Mouse (Mus musculus) myocyte (in vitro differentiated cells): Measurements from ENCODE around the gene Gamt.

Source experiments
- CEBPB ChIP-seq: IDR thresholded peaks from 2 replicates; pipeline ENCODE4 v1.6.1; 2011; ENCODE audit warnings: mild to moderate bottlenecking, moderate library complexity; ENCODE audit not compliant: poor library complexity, insufficient read depth, severe bottlenecking
- E2F4 ChIP-seq: IDR thresholded peaks from one replicate; pipeline ENCODE4 v1.6.1; 2011; ENCODE audit warnings: mild to moderate bottlenecking, control low read depth, moderate library complexity; ENCODE audit not compliant: insufficient read depth
- MAX ChIP-seq: IDR thresholded peaks from one replicate; pipeline ENCODE4 v1.6.1; 2011; ENCODE audit warnings: low read depth, mild to moderate bottlenecking, control low read depth
- MYOD1 ChIP-seq, 3 experiments: IDR thresholded peaks; one replicate each; pipeline ENCODE4 v1.6.1; 2011; ENCODE audit warnings: control low read depth in 2 of 3, low read depth in 2 of 3, mild to moderate bottlenecking in 2 of 3, moderate library complexity in 1 of 3; ENCODE audit not compliant: insufficient read length in 2 of 3, control insufficient read depth in 1 of 3
- MYOG ChIP-seq, 3 experiments: IDR thresholded peaks; one replicate each; pipeline ENCODE4 v1.6.1; 2011; ENCODE audit warnings: control low read depth in 2 of 3, low read depth in 2 of 3, mild to moderate bottlenecking in 2 of 3; ENCODE audit not compliant: insufficient read length in 2 of 3, control insufficient read depth in 1 of 3, insufficient read depth in 1 of 3
- POLR2A ChIP-seq: IDR thresholded peaks from one replicate; pipeline ENCODE4 v1.6.1; 2011; ENCODE audit warnings: low read depth, mild to moderate bottlenecking, control low read depth, moderate library complexity; ENCODE audit not compliant: insufficient read length
- POLR2AphosphoS2 ChIP-seq: IDR thresholded peaks from one replicate; pipeline ENCODE4 v1.6.1; 2011; ENCODE audit warnings: low read depth, control low read depth; ENCODE audit not compliant: insufficient read length
- REST ChIP-seq: IDR thresholded peaks from one replicate; pipeline ENCODE4 v1.6.1; 2011; ENCODE audit warnings: mild to moderate bottlenecking, control low read depth, moderate library complexity; ENCODE audit not compliant: insufficient read depth, insufficient read length
- SRF ChIP-seq: IDR thresholded peaks from one replicate; pipeline ENCODE4 v1.6.1; 2011; ENCODE audit warnings: low read depth; ENCODE audit not compliant: control insufficient read depth, insufficient read length
- TCF12 ChIP-seq: IDR thresholded peaks from one replicate; pipeline ENCODE4 v1.6.1; 2011; ENCODE audit warnings: mild to moderate bottlenecking, control low read depth; ENCODE audit not compliant: poor library complexity, insufficient read depth, severe bottlenecking
- USF1 ChIP-seq: IDR thresholded peaks from one replicate; pipeline ENCODE4 v1.6.1; 2011; ENCODE audit warnings: low read depth, mild to moderate bottlenecking, control low read depth, moderate library complexity

DNA sequence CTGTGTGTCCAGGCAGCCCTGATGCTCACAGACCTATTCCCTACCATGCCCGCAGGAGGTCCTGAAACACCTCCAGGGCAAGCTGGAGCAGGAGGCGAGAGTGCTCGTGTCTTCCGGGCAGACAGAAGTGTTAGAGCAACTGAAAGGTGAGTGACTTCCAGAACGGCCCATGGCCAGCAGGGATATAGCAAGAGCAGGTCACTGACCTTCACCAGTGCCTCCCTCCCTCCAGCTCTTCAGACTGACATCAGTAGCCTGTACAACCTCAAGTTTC, 41.2 kb upstream of the Gamt start:
- TF ChIP-seq POLR2A (no peak), CEBPB (no peak), E2F4 (no peak), TCF12 (no peak), SRF (no peak), MYOG (IDR thresholded peaks at IDR 0.05; ENCODE audit: control insufficient read depth in 1 of 3, insufficient read depth in 1 of 3, insufficient read length in 2 of 3, low read depth in 2 of 3) (no peak), MYOD1 (IDR thresholded peaks at IDR 0.05; ENCODE audit: control insufficient read depth in 1 of 3, insufficient read length in 2 of 3, low read depth in 2 of 3) (no peak), POLR2AphosphoS2 (no peak), MAX (no peak), USF1 (no peak), REST (no peak)
